Mouse (Mus musculus) lung, adult 2 months (tissue): ENCODE measurements at regions not wholly inside any gene's neighbourhood (a gene's known extent, or its start where the extent isn't known, plus 50 kb on each side); places are given as distances from the start of the nearest gene placed in this dataset.

ENCODE experiments used
- DNase-seq: peaks from one replicate; pipeline ENCODE4 v3.0.0; 2022
- H3K4me1 ChIP-seq: fragments of 200-500 bp; 2 replicates; pipeline ENCODE4 v1.6.1; 2011; ENCODE audit warnings: low read length; ENCODE audit not compliant: control insufficient read depth, insufficient read depth
- H3K4me3 ChIP-seq: fragments of 200-500 bp; replicated peaks from 2 replicates; pipeline ENCODE3; 2011; ENCODE audit warnings: low read depth, mild to moderate bottlenecking, control low read depth, low read length; ENCODE audit errors: extremely low read depth
- CTCF ChIP-seq: fragments of 200-500 bp; IDR thresholded peaks from 2 replicates; pipeline ENCODE4 v1.5.1; 2011; ENCODE audit warnings: mild to moderate bottlenecking, low read length, control low read depth; ENCODE audit not compliant: insufficient read depth
- POLR2A ChIP-seq: fragments of 200-500 bp; IDR thresholded peaks from 2 replicates; pipeline ENCODE4 v1.6.1; 2011; ENCODE audit warnings: low read depth, mild to moderate bottlenecking, control low read depth, low read length, borderline replicate concordance; ENCODE audit errors: extremely low read depth
- WGBS: fragments of 180-500 bp; shearing (Covaris S2); methylation state at CpG from one replicate; pipeline ENCODE4 v1.1.7; 2018; 5-methylcytosine and 5-hydroxymethylcytosine counted together

- Histone ChIP-seq H3K4me1 (no peaks in the 10 kb centered on the region), H3K4me3 (no peak overlapping the region)
- no peak for DNase-seq
- no peak for TF ChIP-seq POLR2A
- no peak for TF ChIP-seq CTCF
- 69% methylated on average over 1 of the region's 1 CpGs for WGBS
Measured at GRCm38 (mm10) chr11:24353056-24353455, 275.2 kb downstream of the Bcl11a start.

- WGBS = 35% methylated on average over 1 of the region's 1 CpGs
- Histone ChIP-seq H3K4me3 (no peak overlapping the region), H3K4me1 (no peaks in the 10 kb centered on the region)
- no peak for DNase-seq
- no peak for TF ChIP-seq CTCF
- TF ChIP-seq POLR2A = no peak
Measured at GRCm38 (mm10) chr11:24357388-24357787, 279.5 kb downstream of the Bcl11a start.

- TF ChIP-seq CTCF (no peak), POLR2A (no peak)
- Histone ChIP-seq H3K4me1 (no peaks in the 10 kb centered on the region), H3K4me3 (no peak overlapping the region)
- DNase-seq = no peak
Measured at GRCm38 (mm10) chr11:24359086-24359485, 281.2 kb downstream of the Bcl11a start.

GRCm38 (mm10) chr11:24361998-24362687, 284.3 kb downstream of the Bcl11a start:
- no peak for DNase-seq
- H3K4me1 ChIP-seq = no peaks in the 10 kb centered on the region
- H3K4me3 ChIP-seq = no peak overlapping the region
- WGBS = 62% methylated on average over 6 of the region's 6 CpGs
- TF ChIP-seq CTCF = no peak

- H3K4me1 ChIP-seq = no peaks in the 10 kb centered on the region
- no peak for DNase-seq
- H3K4me3 ChIP-seq = no peak overlapping the region
- WGBS = 84% methylated on average over 2 of the region's 2 CpGs
- TF ChIP-seq POLR2A = no peak
Measured at GRCm38 (mm10) chr11:24362688-24363035, 284.8 kb downstream of the Bcl11a start.

GRCm38 (mm10) chr11:24363418-24364364, 285.8 kb downstream of the Bcl11a start:
- Histone ChIP-seq H3K4me1 (no peaks in the 10 kb centered on the region), H3K4me3 (no peak overlapping the region)
- no peak for DNase-seq
- WGBS = 58% methylated on average over 9 of the region's 9 CpGs
- TF ChIP-seq CTCF = no peak
- no peak for TF ChIP-seq POLR2A

- no peak for TF ChIP-seq CTCF
- TF ChIP-seq POLR2A = no peak
- Histone ChIP-seq H3K4me1 (peaks cover 5% of the 10 kb centered on the region; the same call in 1 of the 2 replicates), H3K4me3 (no peak overlapping the region)
- WGBS = 45% methylated on average over 15 of the region's 15 CpGs
- DNase-seq = no peak
Measured at GRCm38 (mm10) chr11:24370198-24370860, 292.5 kb downstream of the Bcl11a start.

GRCm38 (mm10) chr11:24370861-24371686, 293.2 kb downstream of the Bcl11a start:
- peaks cover 5% of the 10 kb centered on the region; the same call in 1 of the 2 replicates for H3K4me1 ChIP-seq
- H3K4me3 ChIP-seq = no peak overlapping the region
- TF ChIP-seq POLR2A (no peak), CTCF (no peak)
- DNase-seq = no peak
- 89% methylated on average over 10 of the region's 10 CpGs for WGBS

GRCm38 (mm10) chr11:24371687-24371950, 293.8 kb downstream of the Bcl11a start:
- H3K4me1 ChIP-seq = peaks cover 5% of the 10 kb centered on the region; the same call in 1 of the 2 replicates
- 55% methylated on average over 5 of the region's 5 CpGs for WGBS
- H3K4me3 ChIP-seq = no peak overlapping the region
- no peak for DNase-seq
- TF ChIP-seq CTCF = no peak
- TF ChIP-seq POLR2A = no peak
